Mouse (Mus musculus) lung, postnatal 4 days (tissue): Measurements from ENCODE around the gene Tmem222.
A peak's percentile ranks its signal among the peaks of the same experiment; 100 is the strongest.

Experiments
- DNase-seq, 2 experiments: peaks; one replicate each; pipeline ENCODE4 v3.0.0; 2021

Gene Tmem222

GRCm38 (mm10) chr4:133282656-133283055 lies 5.1 kb upstream of the Tmem222 start:
- no peak for DNase-seq

- DNase-seq, result no peak
Observed at GRCm38 (mm10) chr4:133281951-133282481, 4.4 kb upstream of the Tmem222 start.

- no peak for DNase-seq
Observed at GRCm38 (mm10) chr4:133281513-133281912, 3.9 kb upstream of the Tmem222 start.

GRCm38 (mm10) chr4:133278482-133278881 lies 890 bp upstream of the Tmem222 start:
- no peak for DNase-seq

GRCm38 (mm10) chr4:133278067-133278466 lies 475 bp upstream of the Tmem222 start:
- no peak for DNase-seq

- no peak for DNase-seq
Observed at GRCm38 (mm10) chr4:133270929-133271328, 6.7 kb downstream of the Tmem222 start.

- no peak for DNase-seq
Observed at GRCm38 (mm10) chr4:133269596-133269995, 8.0 kb downstream of the Tmem222 start.

GRCm38 (mm10) chr4:133268931-133269330 lies 8.7 kb downstream of the Tmem222 start:
- no peak for DNase-seq

GRCm38 (mm10) chr4:133266248-133266880 lies 11.2 kb downstream of the Tmem222 start:
- DNase-seq, result no peak

GRCm38 (mm10) chr4:133265759-133266158 lies 11.8 kb downstream of the Tmem222 start:
- DNase-seq, result no peak

- DNase-seq, result no peak
Observed at GRCm38 (mm10) chr4:133265297-133265696, 12.3 kb downstream of the Tmem222 start.

- DNase-seq, result no peak
Observed at GRCm38 (mm10) chr4:133264559-133264958, 13.0 kb downstream of the Tmem222 start.

- DNase-seq, result no peak
Observed at GRCm38 (mm10) chr4:133263756-133264155, 13.8 kb downstream of the Tmem222 start.

GRCm38 (mm10) chr4:133262882-133263281 lies 14.7 kb downstream of the Tmem222 start, which contains the start of gene Sytl1:
Gene Sytl1 (minus strand): TSS chr4:133263113.
- DNase-seq, result no peak

GRCm38 (mm10) chr4:133262375-133262765 lies 15.2 kb downstream of the Tmem222 start:
- no peak for DNase-seq

GRCm38 (mm10) chr4:133261641-133262374 lies 15.8 kb downstream of the Tmem222 start:
- DNase-seq, result no peak

GRCm38 (mm10) chr4:133257798-133258408 lies 19.7 kb downstream of the Tmem222 start:
- DNase-seq, result no peak

GRCm38 (mm10) chr4:133257230-133257629 lies 20.4 kb downstream of the Tmem222 start:
- DNase-seq, result no peak

GRCm38 (mm10) chr4:133256820-133257219 lies 20.8 kb downstream of the Tmem222 start:
- DNase-seq, result no peak

- DNase-seq, result no peak
Observed at GRCm38 (mm10) chr4:133255392-133255791, 22.2 kb downstream of the Tmem222 start.

GRCm38 (mm10) chr4:133253412-133253811 lies 24.2 kb downstream of the Tmem222 start:
- DNase-seq, result no peak

- DNase-seq, result no peak
Observed at GRCm38 (mm10) chr4:133252089-133252488, 25.5 kb downstream of the Tmem222 start.

GRCm38 (mm10) chr4:133251214-133251613 lies 26.4 kb downstream of the Tmem222 start:
- DNase-seq, result no peak

- DNase-seq, result peak; percentile 82 to 90
Observed at GRCm38 (mm10) chr4:133250609-133251008, 27.0 kb downstream of the Tmem222 start.
